Mouse (Mus musculus) frontal cortex, postnatal 14 days (tissue): Measurements from ENCODE around the gene Slfn8.
"Not testable (repeated sequence)": the region's sequence is repeated elsewhere in the genome, so short reads cannot be mapped to it uniquely, and the experiment has no call there.

Experiments
- DNase-seq, 2 experiments: peaks; one replicate each; pipeline ENCODE4 v3.0.0; 2022; ENCODE audit warnings: low spot score in 2 of 2

The Slfn8 gene

GRCm38 (mm10) chr11:82991469-82992166, 29.0 kb downstream of the Slfn8 start, which contains the start of gene Slfn9:
Slfn9 (minus strand) TSS chr11:82991830.
- DNase-seq, result peak in 1 of 2 experiments; percentile 14

GRCm38 (mm10) chr11:82990612-82991385, 29.8 kb downstream of the Slfn8 start:
- not testable (repeated sequence) for DNase-seq

- no peak for DNase-seq
Measured at GRCm38 (mm10) chr11:82989357-82989756, 31.3 kb downstream of the Slfn8 start.

GRCm38 (mm10) chr11:82987621-82988020, 33.0 kb downstream of the Slfn8 start:
- DNase-seq, result no peak

GRCm38 (mm10) chr11:82983193-82983592, 37.4 kb downstream of the Slfn8 start:
- DNase-seq, result no peak

- DNase-seq, result not testable (repeated sequence)
Measured at GRCm38 (mm10) chr11:82982409-82982808, 38.2 kb downstream of the Slfn8 start.

- DNase-seq, result no peak
Measured at GRCm38 (mm10) chr11:82973916-82974315, 46.7 kb downstream of the Slfn8 start.

- DNase-seq, result no peak
Measured at GRCm38 (mm10) chr11:82971590-82971974, 49.0 kb downstream of the Slfn8 start.

- DNase-seq, result no peak
Measured at GRCm38 (mm10) chr11:82970712-82971589, 49.7 kb downstream of the Slfn8 start.

GRCm38 (mm10) chr11:82962215-82962614, 58.4 kb downstream of the Slfn8 start:
- DNase-seq, result no peak

- DNase-seq, result no peak
Measured at GRCm38 (mm10) chr11:82961743-82962142, 58.9 kb downstream of the Slfn8 start.

GRCm38 (mm10) chr11:82959613-82960012, 61.0 kb downstream of the Slfn8 start:
- no peak for DNase-seq

GRCm38 (mm10) chr11:82956925-82957324, 63.7 kb downstream of the Slfn8 start:
- no peak for DNase-seq

GRCm38 (mm10) chr11:82954631-82955030, 66.0 kb downstream of the Slfn8 start:
- DNase-seq, result no peak

GRCm38 (mm10) chr11:82952612-82953542, 67.7 kb downstream of the Slfn8 start:
- no peak for DNase-seq
